Comparison of ENCODE assay signal across 22 mouse cellular contexts in genomic region chr9:70105573-70105972, GRCm38 (mm10). TPM values are rescaled to one million over a fixed set of nuclear protein-coding genes. Genes with fewer than 3 reads are reported as not detected.
"Had no signal": no experiment of that assay in that cellular context is flagged by ENCODE, and none has a peak within 500 bp of the region (broad histone marks: within the 10 kb centered on the region; RNA-seq: fewer than 3 reads in every experiment).

No protein-coding gene starts in this region.

- ATAC-seq: inflammation-experienced regulatory T-cells, adult 6 months; intestine, embryonic 16.5 days; liver, postnatal 0 days had no signal

- H3K4me3 ChIP-seq: layer of hippocampus, adult 2 months; limb, embryonic 12.5 days; limb, embryonic 15.5 days; lung, embryonic 15.5 days had no signal

- DNase-seq: kidney, adult 18-20 months; kidney, adult 9 months; kidney, postnatal 25 days; layer of hippocampus, adult 9-11 months; layer of hippocampus, postnatal 36 days; left cerebral cortex, postnatal 4 days; liver, postnatal 0 days; midbrain, embryonic 14.5 days; right cerebral cortex, postnatal 14 days; thymus, adult 2 months; thymus, postnatal 25 days had no signal

- H3K36me3 ChIP-seq: limb, embryonic 12.5 days; limb, embryonic 15.5 days; lung, embryonic 15.5 days had no signal

- H3K4me1 ChIP-seq: limb, embryonic 12.5 days; limb, embryonic 15.5 days had no signal

- H3K9ac ChIP-seq: limb, embryonic 12.5 days; limb, embryonic 15.5 days; liver, embryonic 14.5 days; liver, postnatal 0 days; lung, embryonic 15.5 days had no signal

- H3K27me3 ChIP-seq: limb, embryonic 12.5 days had no signal

- H3K4me2 ChIP-seq: limb, embryonic 12.5 days; limb, embryonic 15.5 days; liver, embryonic 11.5 days; lung, embryonic 15.5 days; midbrain, embryonic 11.5 days had no signal

- H3K9me3 ChIP-seq: limb, embryonic 12.5 days; limb, embryonic 15.5 days; lung, embryonic 15.5 days had no signal

- H3K27ac ChIP-seq: kidney, postnatal 0 days; layer of hippocampus, adult 2 months; limb, embryonic 12.5 days; limb, embryonic 15.5 days; liver, embryonic 14.5 days; lung, embryonic 15.5 days had no signal

RNA-seq across cellular contexts. Expression of gene Fam81a, which starts 36.8 kb away (rescaled TPM):
- total RNA-seq: megakaryocyte-erythroid progenitor cell, adult 5-6 weeks had no signal
